Mouse (Mus musculus) CH12.LX (cell line): ENCODE results near the gene Stx1a. TPM values are rescaled to one million over a fixed set of nuclear protein-coding genes. Genes with fewer than 3 reads are reported as not detected.

Experiments
- DNase-seq: peaks from one replicate; pipeline ENCODE4 v3.0.0-alpha.2; 2013; ENCODE audit errors: extremely low read depth
- H3K27ac ChIP-seq: 2 replicates; pipeline ENCODE4 v1.5.1; 2012; ENCODE audit warnings: low read depth, mild to moderate bottlenecking, control low read depth, moderate library complexity; ENCODE audit not compliant: insufficient read depth
- H3K27me3 ChIP-seq: replicated peaks from 2 replicates; pipeline ENCODE3; 2012; ENCODE audit warnings: inconsistent platforms
- H3K36me3 ChIP-seq, 2 experiments: replicated peaks in 1 of 2; 2 replicates each; pipeline versions ENCODE3 to v1.6.1; 2012; ENCODE audit warnings: inconsistent platforms in 1 of 2, low read length in 1 of 2, mild to moderate bottlenecking in 1 of 2, mixed read lengths in 1 of 2, moderate library complexity in 1 of 2; ENCODE audit not compliant: control insufficient read depth in 1 of 2, insufficient read depth in 1 of 2
- H3K4me1 ChIP-seq, 2 experiments: 2 replicates each; pipeline ENCODE4 v1.6.1; 2012; ENCODE audit warnings: inconsistent platforms in 1 of 2, moderate library complexity in 1 of 2; ENCODE audit not compliant: insufficient read depth in 2 of 2, control insufficient read depth in 1 of 2
- H3K4me2 ChIP-seq: 2 replicates; pipeline ENCODE4 v1.6.1; 2012; ENCODE audit warnings: low read depth, mild to moderate bottlenecking, control low read depth; ENCODE audit not compliant: poor library complexity, insufficient read depth, severe bottlenecking
- H3K4me3 ChIP-seq, 3 experiments: fragments of 150-350 bp in 1 of 3; sonication (generic) in 1 of 3; replicated peaks in 1 of 3; 2 replicates each; pipeline versions ENCODE3 to v1.5.1; 2011 to 2012; ENCODE audit warnings: low read depth in 2 of 3, low read length in 2 of 3, mild to moderate bottlenecking in 2 of 3, moderate library complexity in 2 of 3, control low read depth in 1 of 3, improper control_type of control experiment in 1 of 3, inconsistent platforms in 1 of 3, mixed read lengths in 1 of 3; ENCODE audit not compliant: poor library complexity in 1 of 3
- H3K79me2 ChIP-seq: replicated peaks from 2 replicates; pipeline ENCODE4 v1.6.1; 2012; ENCODE audit warnings: mild to moderate bottlenecking, moderate library complexity; ENCODE audit not compliant: control insufficient read depth, poor library complexity, insufficient read depth, severe bottlenecking; ENCODE audit errors: extremely low read depth
- H3K9ac ChIP-seq: 2 replicates; pipeline ENCODE4 v1.6.1; 2012; ENCODE audit warnings: low read depth, mild to moderate bottlenecking, control low read depth, moderate library complexity; ENCODE audit not compliant: insufficient read depth
- H3K9me3 ChIP-seq: replicated peaks from 2 replicates; pipeline ENCODE3; 2012; ENCODE audit warnings: low read length, inconsistent platforms, mixed read lengths
- BHLHE40 ChIP-seq: IDR thresholded peaks from 2 replicates; pipeline ENCODE4 v1.6.1; 2011; ENCODE audit warnings: mild to moderate bottlenecking, low read depth, low read length, improper control_type of control experiment
- CHD2 ChIP-seq: IDR thresholded peaks from 2 replicates; pipeline ENCODE4 v1.6.1; 2011; ENCODE audit warnings: low read length, improper control_type of control experiment
- E2F4 ChIP-seq: IDR thresholded peaks from 2 replicates; pipeline ENCODE4 v1.6.1; 2011; ENCODE audit warnings: low read depth, low read length, improper control_type of control experiment; ENCODE audit not compliant: insufficient replicate concordance
- ELF1 ChIP-seq: IDR thresholded peaks from 2 replicates; pipeline ENCODE4 v1.6.1; 2014; ENCODE audit warnings: low read depth, mild to moderate bottlenecking, inconsistent platforms, low read length, improper control_type of control experiment
- EP300 ChIP-seq: IDR thresholded peaks from 2 replicates; pipeline ENCODE4 v1.6.1; 2011; ENCODE audit warnings: low read length, improper control_type of control experiment
- ETS1 ChIP-seq: conservative IDR thresholded peaks from 2 replicates; pipeline ENCODE4 v1.6.1; 2012; ENCODE audit warnings: low read depth, mild to moderate bottlenecking, inconsistent platforms, low read length, improper control_type of control experiment, moderate library complexity
- HCFC1 ChIP-seq: IDR thresholded peaks from 2 replicates; pipeline ENCODE4 v1.6.1; 2012; ENCODE audit warnings: low read depth, mild to moderate bottlenecking, inconsistent platforms, low read length, improper control_type of control experiment
- IRF4 ChIP-seq: IDR thresholded peaks from 2 replicates; pipeline ENCODE4 v1.6.1; 2014; ENCODE audit warnings: low read depth, mild to moderate bottlenecking, inconsistent platforms, low read length, improper control_type of control experiment
- JUN ChIP-seq: IDR thresholded peaks from 2 replicates; pipeline ENCODE4 v1.6.1; 2011; ENCODE audit warnings: low read depth, mild to moderate bottlenecking, low read length, improper control_type of control experiment, moderate library complexity; ENCODE audit not compliant: insufficient read depth
- JUND ChIP-seq: conservative IDR thresholded peaks from 2 replicates; pipeline ENCODE4 v1.6.1; 2011; ENCODE audit warnings: low read depth, low read length, improper control_type of control experiment
- KAT2A ChIP-seq: IDR thresholded peaks from 2 replicates; pipeline ENCODE4 v1.6.1; 2012; ENCODE audit warnings: low read length, improper control_type of control experiment, inconsistent platforms; ENCODE audit not compliant: insufficient replicate concordance
- MAFK ChIP-seq: IDR thresholded peaks from 2 replicates; pipeline ENCODE4 v1.6.1; 2011; ENCODE audit warnings: low read length, improper control_type of control experiment; ENCODE audit not compliant: insufficient replicate concordance
- MAX ChIP-seq: IDR thresholded peaks from 2 replicates; pipeline ENCODE4 v1.6.1; 2011; ENCODE audit warnings: low read length, improper control_type of control experiment
- MEF2A ChIP-seq: IDR thresholded peaks from 2 replicates; pipeline ENCODE4 v1.6.1; 2014; ENCODE audit warnings: low read depth, mild to moderate bottlenecking, inconsistent platforms, low read length, improper control_type of control experiment, borderline replicate concordance
- MXI1 ChIP-seq: IDR thresholded peaks from 2 replicates; pipeline ENCODE4 v1.6.1; 2011; ENCODE audit warnings: mild to moderate bottlenecking, low read depth, low read length, improper control_type of control experiment
- MYC ChIP-seq: IDR thresholded peaks from 2 replicates; pipeline ENCODE4 v1.6.1; 2011; ENCODE audit warnings: low read depth, mild to moderate bottlenecking, improper control_type of control experiment, low read length
- NELFE ChIP-seq: IDR thresholded peaks from 2 replicates; pipeline ENCODE4 v1.6.1; 2011; ENCODE audit warnings: low read depth, low read length, improper control_type of control experiment
- NRF1 ChIP-seq: IDR thresholded peaks from 2 replicates; pipeline ENCODE4 v1.6.1; 2014; ENCODE audit warnings: low read depth, mild to moderate bottlenecking, inconsistent platforms, low read length, improper control_type of control experiment, moderate library complexity
- POLR2A ChIP-seq: IDR thresholded peaks from 2 replicates; pipeline ENCODE4 v1.6.1; 2011; ENCODE audit warnings: low read depth, mild to moderate bottlenecking, improper control_type of control experiment, low read length
- POLR2AphosphoS2 ChIP-seq: IDR thresholded peaks from 2 replicates; pipeline ENCODE4 v1.6.1; 2011; ENCODE audit warnings: low read depth, low read length, improper control_type of control experiment
- RCOR1 ChIP-seq: conservative IDR thresholded peaks from 2 replicates; pipeline ENCODE4 v1.6.1; 2012; ENCODE audit warnings: low read depth, mild to moderate bottlenecking, inconsistent platforms, low read length, improper control_type of control experiment
- SIN3A ChIP-seq: IDR thresholded peaks from 2 replicates; pipeline ENCODE4 v1.6.1; 2012; ENCODE audit warnings: low read length, improper control_type of control experiment, inconsistent platforms
- SMC3 ChIP-seq: IDR thresholded peaks from 2 replicates; pipeline ENCODE4 v1.6.1; 2011; ENCODE audit warnings: low read depth, low read length, improper control_type of control experiment
- TBP ChIP-seq: conservative IDR thresholded peaks from 2 replicates; pipeline ENCODE4 v1.6.1; 2011; ENCODE audit warnings: low read depth, low read length, improper control_type of control experiment
- TCF12 ChIP-seq: IDR thresholded peaks from 2 replicates; pipeline ENCODE4 v1.6.1; 2014; ENCODE audit warnings: low read depth, mild to moderate bottlenecking, inconsistent platforms, low read length, improper control_type of control experiment
- UBTF ChIP-seq: IDR thresholded peaks from 2 replicates; pipeline ENCODE4 v1.6.1; 2012; ENCODE audit warnings: low read depth, mild to moderate bottlenecking, inconsistent platforms, low read length, improper control_type of control experiment, moderate library complexity
- USF1 ChIP-seq: IDR thresholded peaks from 2 replicates; pipeline ENCODE4 v1.6.1; 2014; ENCODE audit warnings: low read depth, mild to moderate bottlenecking, inconsistent platforms, low read length, improper control_type of control experiment
- ZKSCAN1 ChIP-seq: IDR thresholded peaks from 2 replicates; pipeline ENCODE4 v1.6.1; 2012; ENCODE audit warnings: low read depth, inconsistent platforms, low read length, improper control_type of control experiment, borderline replicate concordance
- ZMIZ1 ChIP-seq: IDR thresholded peaks from 2 replicates; pipeline ENCODE4 v1.6.1; 2012; ENCODE audit warnings: low read depth, mild to moderate bottlenecking, inconsistent platforms, low read length, improper control_type of control experiment
- ZNF384 ChIP-seq: IDR thresholded peaks from 2 replicates; pipeline ENCODE4 v1.6.1; 2012; ENCODE audit warnings: low read depth, low read length, improper control_type of control experiment, inconsistent platforms
- dilution Hi-C: fragments of 300-500 bp; cut with MboI; formaldehyde crosslinking; loops from 2 replicates; pipeline ENCODE4 v1.14.3; 2020; ENCODE audit warnings: low sequenced_read_pairs; ENCODE audit not compliant: extremely low pct_unique_long_range_greater_than_20kb, extremely low pct_ligation_motif_present
- in situ Hi-C: fragments of 300-500 bp; cut with MboI; formaldehyde crosslinking; loops from 3 replicates; pipeline ENCODE4 v1.14.3; 2019; ENCODE audit warnings: low sequenced_read_pairs, low pct_ligation_motif_present, low pct_unique_long_range_greater_than_20kb, mixed read lengths
- polyA plus RNA-seq: library from polyadenylated mRNA; unstranded; fragments of >175 nt; gene quantifications from 2 replicates; pipeline ENCODE4 v1.2.1, GENCODE M21; 2012; ENCODE audit warnings: low read depth; ENCODE audit not compliant: insufficient read length
- total RNA-seq, 2 experiments: library from RNA; depleted of rRNA; stranded (reverse); fragments of 300-350 nt in 1 of 2; fragments of >200 nt in 1 of 2; gene quantifications; 2 replicates each; pipeline ENCODE4 v1.2.3; 2012 to 2014

Stx1a gene
- total and polyA plus RNA-seq, 3 experiments, result 1.1 to 3.0 (median 2.0) TPM

- Histone ChIP-seq H3K9me3 (peaks cover 2% of the 10 kb centered on the region), H3K27ac (no peak overlapping the region), H3K4me1 (peaks cover 7 to 18% of the 10 kb centered on the region in 2 experiments; a peak in 3 of 4 replicates), H3K27me3 (peaks cover 3% of the 10 kb centered on the region), H3K4me2 (no peak overlapping the region), H3K36me3 (peaks cover 0 to 3% of the 10 kb centered on the region in 2 experiments), H3K79me2 (no peaks in the 10 kb centered on the region), H3K9ac (no peak overlapping the region), H3K4me3 (no peak overlapping the region)
- in situ Hi-C loops (no loop called here), dilution Hi-C loops (no loop called here)
- DNase-seq, result no peak
- TF ChIP-seq POLR2AphosphoS2, result no peak
- TF ChIP-seq ZMIZ1, result no peak
- no peak for TF ChIP-seq KAT2A
- TF ChIP-seq TBP, result no peak
- no peak for TF ChIP-seq SMC3
- no peak for TF ChIP-seq ELF1
- TF ChIP-seq POLR2A, result no peak
- TF ChIP-seq JUND, result no peak
- TF ChIP-seq E2F4, result no peak
- TF ChIP-seq USF1, result no peak
- no peak for TF ChIP-seq JUN
- TF ChIP-seq MAX, result no peak
- TF ChIP-seq ZKSCAN1, result no peak
- no peak for TF ChIP-seq CHD2
- no peak for TF ChIP-seq TCF12
- TF ChIP-seq EP300, result no peak
- no peak for TF ChIP-seq MEF2A
- no peak for TF ChIP-seq NELFE
- no peak for TF ChIP-seq ETS1
- no peak for TF ChIP-seq UBTF
Observed at GRCm38 (mm10) chr5:135029007-135029854, 5.9 kb downstream of the Stx1a start.

DNA sequence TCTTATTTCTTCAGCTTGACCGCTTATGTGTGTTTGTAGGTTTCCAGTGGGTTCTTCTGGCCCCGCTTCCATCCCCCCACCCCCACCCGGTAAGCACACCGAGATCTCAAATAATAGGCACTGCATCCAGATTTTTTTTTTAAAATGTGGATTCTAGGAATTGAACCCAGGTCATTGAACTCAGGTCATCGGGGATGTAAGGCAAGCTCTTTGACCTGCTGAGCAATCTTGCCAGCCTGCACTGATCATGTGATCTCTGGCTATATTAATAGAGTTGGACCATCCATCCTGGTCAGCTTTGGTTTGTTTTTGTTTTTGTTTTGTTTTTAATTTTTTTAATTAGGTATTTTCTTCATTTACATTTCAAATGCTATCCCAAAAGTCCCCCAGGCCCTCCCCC lies 9.3 kb downstream of the Stx1a start:
- Histone ChIP-seq H3K4me3 (no peak overlapping the region), H3K9me3 (peaks cover 7% of the 10 kb centered on the region), H3K9ac (no peak overlapping the region), H3K36me3 (peaks cover 0 to 13% of the 10 kb centered on the region in 2 experiments), H3K4me2 (no peak overlapping the region), H3K27me3 (no peaks in the 10 kb centered on the region), H3K27ac (no peak overlapping the region), H3K79me2 (no peaks in the 10 kb centered on the region), H3K4me1 (peaks cover 2 to 11% of the 10 kb centered on the region in 2 experiments; a peak in 2 of 4 replicates)
- no peak for TF ChIP-seq NRF1
- TF ChIP-seq JUN, result no peak
- TF ChIP-seq RCOR1, result no peak
- TF ChIP-seq CHD2, result no peak
- TF ChIP-seq MXI1, result no peak
- no peak for TF ChIP-seq HCFC1
- TF ChIP-seq IRF4, result no peak
- TF ChIP-seq EP300, result no peak
- TF ChIP-seq MYC, result no peak
- no peak for TF ChIP-seq ZNF384
- no peak for TF ChIP-seq UBTF
- no peak for TF ChIP-seq JUND
- no peak for TF ChIP-seq MAFK
- no peak for TF ChIP-seq ZKSCAN1
- TF ChIP-seq SIN3A, result no peak
- TF ChIP-seq TCF12, result no peak
- TF ChIP-seq MAX, result no peak
- TF ChIP-seq NELFE, result no peak
- no peak for TF ChIP-seq BHLHE40
- dilution Hi-C loops, result no loop called here
- no peak for DNase-seq
- in situ Hi-C loops, result no loop called here
